Mouse (Mus musculus): ENCODE measurements around the gene Rem1.

DNA sequence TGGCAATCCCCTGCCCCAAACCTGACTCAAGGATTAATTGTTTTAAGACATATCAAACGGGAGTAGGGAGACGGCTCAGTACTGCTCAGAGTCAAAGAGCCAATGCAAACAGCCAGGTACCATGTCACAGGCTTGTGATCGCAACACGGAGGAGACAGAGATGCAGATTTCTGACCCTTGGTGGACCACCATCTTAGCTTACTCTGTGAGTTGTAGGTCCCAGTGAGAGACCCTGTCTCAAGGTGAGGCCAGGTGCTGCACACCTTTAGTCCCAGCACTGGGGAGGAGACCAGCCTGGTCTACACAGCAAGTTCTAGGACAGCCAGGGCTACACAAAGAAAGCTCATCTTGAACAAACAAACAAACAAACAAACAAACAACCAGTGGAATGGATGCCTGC lies 10.6 kb downstream of the Rem1 start:
- TF ChIP-seq CTCF (IDR thresholded peaks at IDR 0.05; ENCODE audit: control insufficient read depth, insufficient read depth, low read length) (no peak), POLR2A (IDR thresholded peaks at IDR 0.05; ENCODE audit: borderline replicate concordance, control insufficient read depth, low read depth, low read length) (no peak)

All from bone marrow, adult 2 months (tissue).